9 mouse cellular contexts compared by ENCODE assay signal in genomic region chr9:97068201-97069095, GRCm38 (mm10). TPM values are rescaled to one million over a fixed set of nuclear protein-coding genes. Genes with fewer than 3 reads are reported as not detected.
DNase-seq lines count a peak whose midpoint lies in the region; ATAC-seq and TF ChIP-seq lines count a peak whose summit lies in the region.
"Had no signal": no experiment of that assay in that cellular context is flagged by ENCODE, and none has a peak within 500 bp of the region (broad histone marks: within the 10 kb centered on the region; RNA-seq: fewer than 3 reads in every experiment).

No protein-coding gene starts in this region.

- ATAC-seq in G1E (ENCODE audit: extremely low read depth, insufficient number of reproducible peaks, low FRiP score, poor library complexity, severe bottlenecking): peak; percentile 66
- peak; percentile 82 for ATAC-seq in forebrain, embryonic 16.5 days
- peak; percentile 89 to 95 for ATAC-seq in hematopoietic stem cell, adult 5-6 weeks (replicated peaks in 1 of 2; ENCODE audit: insufficient read depth in 1 of 2, low FRiP score in 2 of 2, low TSS enrichment in 1 of 2, low read depth in 1 of 2, poor library complexity in 2 of 2, severe bottlenecking in 2 of 2)
- ATAC-seq in neural tube, embryonic 15.5 days (ENCODE audit: low FRiP score): peak; percentile 72

- no peak overlapping the region for H3K4me3 ChIP-seq in G1E (ENCODE audit: low read depth, low read length)
- H3K4me3 ChIP-seq in forebrain, embryonic 16.5 days (replicated peaks; ENCODE audit: low read length): no peak overlapping the region
- H3K4me3 ChIP-seq in neural tube, embryonic 15.5 days (replicated peaks): no peak overlapping the region
- no peak overlapping the region for H3K4me3 ChIP-seq in thymus, adult 2 months (ENCODE audit: control insufficient read depth, insufficient read depth, low read length)
- H3K4me3 ChIP-seq: heart, embryonic 13.5 days had no signal

- peaks cover 65% of the 10 kb centered on the region for H3K36me3 ChIP-seq in G1E (replicated peaks)
- no peaks in the 10 kb centered on the region for H3K36me3 ChIP-seq in forebrain, embryonic 16.5 days (ENCODE audit: control insufficient read depth, insufficient read depth)
- H3K36me3 ChIP-seq in neural tube, embryonic 15.5 days: no peaks in the 10 kb centered on the region
- no peaks in the 10 kb centered on the region for H3K36me3 ChIP-seq in thymus, adult 2 months (ENCODE audit: control insufficient read depth, insufficient read depth, low read length)

- H3K27me3 ChIP-seq in G1E (ENCODE audit: insufficient read depth, low read length): no peaks in the 10 kb centered on the region
- H3K27me3 ChIP-seq in forebrain, embryonic 16.5 days (replicated peaks; ENCODE audit: control insufficient read depth, insufficient read depth, low read length): no peaks in the 10 kb centered on the region
- no peaks in the 10 kb centered on the region for H3K27me3 ChIP-seq in neural tube, embryonic 15.5 days (replicated peaks)
- H3K27me3 ChIP-seq in thymus, adult 2 months (ENCODE audit: control insufficient read depth, insufficient read depth, low read length): no peaks in the 10 kb centered on the region
- H3K27me3 ChIP-seq: heart, embryonic 13.5 days had no signal

- no peaks in the 10 kb centered on the region for H3K9me3 ChIP-seq in G1E (replicated peaks)
- H3K9me3 ChIP-seq in forebrain, embryonic 16.5 days (ENCODE audit: control insufficient read depth, low read length): no peaks in the 10 kb centered on the region
- no peaks in the 10 kb centered on the region for H3K9me3 ChIP-seq in neural tube, embryonic 15.5 days (replicated peaks)
- H3K9me3 ChIP-seq: heart, embryonic 13.5 days had no signal

- no peaks in the 10 kb centered on the region for H3K4me1 ChIP-seq in G1E (ENCODE audit: insufficient read depth, low read depth, low read length)
- no peaks in the 10 kb centered on the region; the same call in 1 of the 2 replicates for H3K4me1 ChIP-seq in forebrain, embryonic 16.5 days (replicated peaks; ENCODE audit: control insufficient read depth, insufficient read depth, low read length)
- H3K4me1 ChIP-seq in neural tube, embryonic 15.5 days: peaks cover 12% of the 10 kb centered on the region
- no peaks in the 10 kb centered on the region for H3K4me1 ChIP-seq in thymus, adult 2 months (replicated peaks; ENCODE audit: control insufficient read depth, insufficient read depth, low read length)
- H3K4me1 ChIP-seq: heart, embryonic 13.5 days had no signal

- no peak overlapping the region for H3K9ac ChIP-seq in forebrain, embryonic 16.5 days (replicated peaks; ENCODE audit: low read depth, low read length)
- H3K9ac ChIP-seq in neural tube, embryonic 15.5 days (replicated peaks): no peak overlapping the region
- H3K9ac ChIP-seq: heart, embryonic 13.5 days had no signal

- 54% methylated on average over 9 of the region's 9 CpGs for WGBS in forebrain, embryonic 16.5 days
- 49% methylated on average over 9 of the region's 9 CpGs for WGBS in neural tube, embryonic 15.5 days
- 60% methylated on average over 9 of the region's 9 CpGs for WGBS in thymus, adult 2 months

- TF ChIP-seq CTCF in G1E (IDR thresholded peaks at IDR 0.05; ENCODE audit: low read depth, low read length): peak; percentile 30; the same call in 1 of the 2 replicates
- no peak for TF ChIP-seq CTCF in thymus, adult 2 months (IDR thresholded peaks at IDR 0.05; ENCODE audit: borderline replicate concordance, control insufficient read depth, extremely low read depth, insufficient read depth, low read length, poor library complexity)

- no peak for TF ChIP-seq POLR2A in thymus, adult 2 months (IDR thresholded peaks at IDR 0.05; ENCODE audit: control insufficient read depth, extremely low read depth, insufficient read depth, low read length, poor library complexity)

- no peak overlapping the region for H3K4me2 ChIP-seq in forebrain, embryonic 16.5 days (ENCODE audit: low read length)
- no peak overlapping the region for H3K4me2 ChIP-seq in neural tube, embryonic 15.5 days
- H3K4me2 ChIP-seq: heart, embryonic 13.5 days had no signal

- peak; percentile 39 for DNase-seq in G1E (ENCODE audit: low spot score)
- DNase-seq in cerebellum, adult 11 months: peak; percentile 73
- peak; percentile 69 to 92 for DNase-seq in layer of hippocampus, adult 18-20 months (ENCODE audit: low spot score in 2 of 2)
- DNase-seq in lung, adult 18-20 months: peak; percentile 48 to 74
- DNase-seq in thymus, adult 2 months: peak; percentile 68

- H3K27ac ChIP-seq in forebrain, embryonic 16.5 days (ENCODE audit: low read length): no peak overlapping the region
- no peak overlapping the region for H3K27ac ChIP-seq in neural tube, embryonic 15.5 days (replicated peaks)
- H3K27ac ChIP-seq in thymus, adult 2 months (ENCODE audit: control insufficient read depth, insufficient read depth, low read length): no peak overlapping the region
- H3K27ac ChIP-seq: heart, embryonic 13.5 days had no signal

RNA-seq across cellular contexts. Expression of gene Slc25a36, which starts 42.5 kb away (rescaled TPM):
- total RNA-seq in G1E (2014; fragmentation: Nextera tagmentation) (417 and 425 TPM in 2 replicates), G1E (2017) (116 and 143 TPM in 2 replicates)
- polyA plus RNA-seq in G1E (2012): 6.3 and 6.9 TPM in 2 replicates
- 77.5 and 82.5 TPM in 2 replicates for polyA plus RNA-seq in forebrain, embryonic 16.5 days (2015; fragmentation: Nextera tagmentation; extraction: Ambion mirVana)
- total RNA-seq in hematopoietic stem cell, adult 5-6 weeks (2017): 142 and 147 TPM in 2 replicates
- 10 to 100 TPM; 69.3 to 72.7 TPM for total RNA-seq in layer of hippocampus, adult 18-20 months (2021)
- 66.8 and 74.2 TPM in 2 replicates for polyA plus RNA-seq in neural tube, embryonic 15.5 days (2015; fragmentation: Nextera tagmentation; extraction: Ambion mirVana)
- 15.1 and 16.1 TPM in 2 replicates for polyA plus RNA-seq in thymus, adult 2 months (2012; rRNA removed)

RNA-seq across cellular contexts. Expression of gene Spsb4, which starts 49.8 kb away (rescaled TPM):
- total RNA-seq in G1E (2014; fragmentation: Nextera tagmentation): not detected in 2 replicates
- not detected in 2 replicates for total RNA-seq in G1E (2017)
- polyA plus RNA-seq in G1E (2012): not detected in 2 replicates
- polyA plus RNA-seq in forebrain, embryonic 16.5 days (2015; fragmentation: Nextera tagmentation; extraction: Ambion mirVana): 20.9 and 23.4 TPM in 2 replicates
- 2.0 and 3.7 TPM in 2 replicates for total RNA-seq in hematopoietic stem cell, adult 5-6 weeks (2017)
- 1 to 10 TPM; 4.8 to 5.0 TPM for total RNA-seq in layer of hippocampus, adult 18-20 months (2021)
- polyA plus RNA-seq in neural tube, embryonic 15.5 days (2015; fragmentation: Nextera tagmentation; extraction: Ambion mirVana): 28.5 and 31.0 TPM in 2 replicates
- polyA plus RNA-seq in thymus, adult 2 months (2012; rRNA removed): 0.43 and 0.69 TPM in 2 replicates

Comparison
In these comparisons a context has a peak if more than half of its experiments do, and no peak if none do; other contexts are left out.
1. RNA of gene Spsb4, which starts 49.8 kb away (polyA plus RNA-seq): 28.5 to 31.0 TPM in neural tube, embryonic 15.5 days and 20.9 to 23.4 TPM in forebrain, embryonic 16.5 days; 0.43 to 0.69 TPM in thymus, adult 2 months and not detected in G1E; every median in the first group is over 10 times any median in the second.
2. Peak in every context shown above with its lines, with median percentiles within 50 percentile points of each other: ATAC-seq and DNase-seq.